9 mouse cellular contexts compared by ENCODE assay signal in the genomic region with DNA sequence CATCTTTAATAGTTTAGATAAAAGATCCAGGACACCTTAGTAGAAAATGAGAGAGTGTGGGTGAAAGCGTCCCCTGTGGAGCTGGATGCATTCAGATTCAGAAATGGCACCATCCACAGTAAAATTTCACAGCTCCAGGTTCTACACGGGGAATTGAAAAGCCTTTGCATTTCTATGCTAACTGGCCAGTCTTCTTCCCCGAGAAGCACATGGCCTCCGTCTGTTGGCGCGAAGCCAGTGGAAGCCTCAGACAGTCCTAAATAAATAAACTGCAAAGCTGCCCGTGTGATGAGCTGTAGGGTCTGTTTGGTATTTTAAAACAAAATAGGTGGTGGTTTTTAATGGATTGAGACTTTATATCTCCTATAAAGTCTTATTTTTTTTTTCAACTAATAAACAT.
A peak's percentile ranks its signal among the peaks of the same experiment; 100 is the strongest.
DNase-seq lines count a peak whose midpoint lies in the region; ATAC-seq lines count a peak whose summit lies in the region.
"Had no signal": no experiment of that assay in that cellular context is flagged by ENCODE, and none has a peak within 500 bp of the region (broad histone marks: within the 10 kb centered on the region; RNA-seq: fewer than 3 reads in every experiment).

No protein-coding gene starts in this region.

- no peak overlapping the region for H3K9ac ChIP-seq in midbrain, embryonic 13.5 days (replicated peaks)
- H3K9ac ChIP-seq: embryonic facial prominence, embryonic 12.5 days had no signal

- no peak overlapping the region for H3K4me3 ChIP-seq in midbrain, embryonic 13.5 days (replicated peaks)
- H3K4me3 ChIP-seq: embryonic facial prominence, embryonic 12.5 days had no signal

- H3K36me3 ChIP-seq in midbrain, embryonic 13.5 days, result no peaks in the 10 kb centered on the region
- H3K36me3 ChIP-seq: embryonic facial prominence, embryonic 12.5 days had no signal

- H3K9me3 ChIP-seq in midbrain, embryonic 13.5 days, result no peaks in the 10 kb centered on the region
- H3K9me3 ChIP-seq: embryonic facial prominence, embryonic 12.5 days had no signal

- no peak overlapping the region for H3K27ac ChIP-seq in midbrain, embryonic 13.5 days

- H3K27me3 ChIP-seq in midbrain, embryonic 13.5 days, result no peaks in the 10 kb centered on the region
- H3K27me3 ChIP-seq: embryonic facial prominence, embryonic 12.5 days had no signal

- WGBS in midbrain, embryonic 13.5 days, result 58% methylated on average over 7 of the region's 7 CpGs

- H3K4me2 ChIP-seq in midbrain, embryonic 13.5 days (replicated peaks), result no peak overlapping the region
- H3K4me2 ChIP-seq: embryonic facial prominence, embryonic 12.5 days had no signal

- H3K4me1 ChIP-seq in midbrain, embryonic 13.5 days (replicated peaks), result peaks cover 3% of the 10 kb centered on the region; the same call in 1 of the 2 replicates

- peak; percentile 14 for DNase-seq in embryo, embryonic 10 days (ENCODE audit: low spot score)
- DNase-seq in embryo, embryonic 9.5 days (ENCODE audit: extremely low spot score), result no peak
- DNase-seq in retina, postnatal 1 day, result peak; percentile 11
- no peak for DNase-seq in retina, embryonic 14.5 days (ENCODE audit: low spot score)
- DNase-seq in heart, postnatal 4 days, result peak; percentile 69
- no peak for DNase-seq in layer of hippocampus, postnatal 36 days

- 0 out of 2 replicates have a peak, but pooled peaks have one; percentile 57 for ATAC-seq in midbrain, embryonic 13.5 days
- no peak for ATAC-seq in CD4-positive, CD25-positive, alpha-beta regulatory T cell, adult 4 months

Comparison
In these comparisons a context has a peak if more than half of its experiments do, and no peak if none do; other contexts are left out.
1. DNase-seq: peak in embryo, embryonic 10 days (single experiment), retina, postnatal 1 day (single experiment) and heart, postnatal 4 days (single experiment); none in embryo, embryonic 9.5 days (single experiment), retina, embryonic 14.5 days (single experiment) and layer of hippocampus, postnatal 36 days (0 of 2).